Mouse (Mus musculus) mesoderm, embryonic 11.5 days (tissue): ENCODE results near the gene Snap47.
"Not testable (repeated sequence)": the region's sequence is repeated elsewhere in the genome, so short reads cannot be mapped to it uniquely, and the experiment has no call there.

Experiments used
- DNase-seq: peaks from one replicate; pipeline ENCODE4 v3.0.0-alpha.2; 2012; ENCODE audit warnings: low read depth, low spot score

Snap47 gene

DNA sequence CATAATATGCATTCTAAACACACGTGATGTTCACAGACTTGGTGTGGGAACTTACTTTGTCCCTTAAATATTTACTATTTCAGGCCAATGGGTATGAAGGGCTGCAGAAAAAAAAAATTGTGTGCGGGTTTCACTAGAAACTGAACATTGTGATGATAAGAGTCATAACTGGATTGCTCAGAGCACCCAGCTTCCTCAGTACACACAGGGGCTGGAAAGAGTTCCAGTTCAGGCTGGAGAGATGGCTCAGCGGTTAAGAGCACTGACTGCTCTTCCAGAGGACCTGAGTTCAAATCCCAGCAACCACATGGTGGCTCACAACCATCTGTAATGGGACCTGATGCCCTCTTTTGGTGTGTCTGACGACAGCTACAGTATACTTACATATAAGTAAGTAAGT, 83.0 kb downstream of the Snap47 start:
- not testable (repeated sequence) for DNase-seq

- DNase-seq = peak; percentile 54
Measured at GRCm38 (mm10) chr11:59366633-59367032, 84.4 kb downstream of the Snap47 start.

DNA sequence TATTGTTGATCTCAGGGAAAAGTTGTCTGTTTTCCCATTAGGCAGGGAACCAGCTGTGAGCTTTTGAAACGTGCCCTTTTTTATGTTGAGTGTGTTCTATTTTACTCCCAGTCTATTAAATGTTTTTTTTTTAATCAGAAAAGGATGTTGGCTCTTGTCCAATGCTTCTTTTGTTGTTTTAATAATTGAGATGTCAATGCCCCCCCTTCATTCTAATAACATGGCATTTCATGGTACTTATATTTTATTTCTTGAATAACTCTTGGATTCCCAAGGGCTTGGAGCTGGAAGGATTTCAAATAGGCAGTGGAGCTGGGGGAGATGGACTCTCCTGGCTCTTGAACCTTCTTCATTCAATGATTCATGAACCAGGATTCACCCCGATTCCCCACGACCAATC, 85.0 kb downstream of the Snap47 start:
- DNase-seq = no peak

DNA sequence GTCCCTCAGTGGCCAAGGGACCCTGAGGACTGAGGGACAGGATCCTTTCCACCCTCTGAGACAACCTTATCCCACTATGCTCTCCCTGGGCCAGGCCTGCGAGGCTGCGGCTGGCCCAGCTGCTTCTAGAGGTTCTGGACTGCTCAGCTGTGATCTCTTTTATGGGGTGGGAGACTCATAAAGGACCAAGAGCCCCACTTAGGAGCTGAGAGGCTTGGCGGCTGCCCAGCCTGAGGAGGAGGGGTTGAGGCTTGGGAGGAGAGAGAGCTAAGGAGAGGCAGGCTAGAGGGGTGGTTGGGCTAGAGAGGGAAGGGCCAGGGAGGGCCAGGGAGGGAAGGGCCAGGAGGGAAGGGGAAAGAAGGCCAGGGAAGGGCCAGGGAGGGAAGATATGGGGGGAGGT, 86.6 kb downstream of the Snap47 start:
- no peak for DNase-seq

DNA sequence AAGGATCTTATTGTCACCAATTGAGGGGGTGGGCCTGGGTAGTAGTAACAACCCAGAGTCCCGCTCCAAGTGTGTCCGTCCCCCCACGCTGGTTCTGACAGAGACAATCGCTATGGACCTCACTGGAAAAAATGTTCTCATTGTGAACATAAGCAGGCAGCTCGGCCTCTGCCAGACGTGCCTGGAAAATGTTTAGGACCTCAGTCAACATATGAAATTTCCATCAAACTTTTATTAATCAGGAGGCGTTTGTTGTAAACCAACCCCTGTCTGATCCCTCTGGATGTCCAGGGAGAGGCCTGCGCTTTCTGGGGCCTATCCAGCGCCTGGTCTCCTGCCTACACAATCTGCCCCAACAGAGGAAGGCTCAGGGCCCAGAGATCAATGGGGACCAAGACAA, 87.0 kb downstream of the Snap47 start:
- DNase-seq = no peak

DNA sequence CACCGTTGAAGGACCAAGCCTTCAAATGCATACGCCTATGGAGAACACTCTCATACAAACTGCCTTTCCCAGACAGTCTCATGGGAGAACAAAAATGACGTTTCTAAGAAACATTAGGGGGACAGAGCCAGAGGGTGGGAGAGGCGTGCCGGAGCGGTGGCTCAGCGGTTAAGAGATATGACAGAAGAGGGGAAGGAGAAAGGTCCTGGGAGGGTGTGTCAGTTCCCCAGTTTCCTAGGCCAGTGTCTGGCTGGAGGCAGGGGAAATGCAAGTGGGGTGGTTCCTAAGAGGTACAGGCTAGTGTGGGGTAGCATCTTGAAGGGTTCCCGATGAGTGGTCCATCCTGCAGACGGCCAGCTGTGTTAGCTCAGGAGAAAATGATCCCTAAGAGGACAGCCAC, 89.7 kb downstream of the Snap47 start:
- DNase-seq = no peak
